Mouse (Mus musculus): Measurements from ENCODE around the gene Prrc2c.
"Not testable (repeated sequence)": the region's sequence is repeated elsewhere in the genome, so short reads cannot be mapped to it uniquely, and the experiment has no call there.

- not testable (repeated sequence) for TF ChIP-seq CTCF (IDR thresholded peaks at IDR 0.05; ENCODE audit: insufficient read depth, low read length); POLR2A (IDR thresholded peaks at IDR 0.05; ENCODE audit: borderline replicate concordance, extremely low read depth, low read depth, low read length)
Observed at GRCm38 (mm10) chr1:162628326-162628725, 112.0 kb downstream of the Prrc2c start.
